Mouse (Mus musculus) limb, embryonic 12.5 days (tissue): ENCODE data around the gene Glis1. TPM values are rescaled to one million over a fixed set of nuclear protein-coding genes. Genes with fewer than 3 reads are reported as not detected.

ENCODE experiments used
- ATAC-seq: fragments of 200-750 bp; cut with Nextera tagmentation; 2 replicates; pipeline ENCODE4 v1.8.0; 2017; ENCODE audit warnings: low read depth, moderate TSS enrichment; ENCODE audit not compliant: insufficient number of reproducible peaks, insufficient read depth, low FRiP score, low TSS enrichment
- H3K27ac ChIP-seq: fragments of 300-500 bp; sonication (generic); 2 replicates; pipeline ENCODE4 v1.5.1; 2016; ENCODE audit warnings: mild to moderate bottlenecking, moderate library complexity
- H3K27me3 ChIP-seq: fragments of 300-500 bp; sonication (generic); 2 replicates; pipeline ENCODE4 v1.6.1; 2016; ENCODE audit warnings: mild to moderate bottlenecking, moderate library complexity
- H3K36me3 ChIP-seq: fragments of 300-500 bp; sonication (generic); 2 replicates; pipeline ENCODE4 v1.6.1; 2016; ENCODE audit warnings: mild to moderate bottlenecking, moderate library complexity
- H3K4me1 ChIP-seq: fragments of 300-500 bp; sonication (generic); replicated peaks from 2 replicates; pipeline ENCODE4 v1.6.1; 2016
- H3K4me2 ChIP-seq: fragments of 300-500 bp; sonication (generic); 2 replicates; pipeline ENCODE4 v1.6.1; 2016; ENCODE audit warnings: mild to moderate bottlenecking, moderate library complexity
- H3K4me3 ChIP-seq: fragments of 300-500 bp; sonication (generic); replicated peaks from 2 replicates; pipeline ENCODE4 v1.5.1; 2016; ENCODE audit warnings: mild to moderate bottlenecking
- H3K9ac ChIP-seq: fragments of 300-500 bp; sonication (generic); replicated peaks from 2 replicates; pipeline ENCODE4 v1.6.1; 2016; ENCODE audit warnings: mild to moderate bottlenecking, moderate library complexity
- H3K9me3 ChIP-seq: fragments of 300-500 bp; sonication (generic); 2 replicates; pipeline ENCODE4 v1.6.1; 2016; ENCODE audit warnings: mild to moderate bottlenecking, moderate library complexity
- WGBS: fragments of 180-500 bp; shearing (Covaris S2); methylation state at CpG from one replicate; pipeline ENCODE4 v1.1.7; 2016; 5-methylcytosine and 5-hydroxymethylcytosine counted together
- polyA plus RNA-seq: library from polyadenylated mRNA; unstranded; fragments of >200 nt; fragmentation: Nextera tagmentation; extraction: Ambion mirVana; gene quantifications from 2 replicates; pipeline ENCODE4 v1.2.1, GENCODE M21; 2016

Gene Glis1
- polyA plus RNA-seq, 1 experiment from 2014 or later = 12.0 TPM

- WGBS = 76% methylated on average over 7 of the region's 7 CpGs
- peaks cover 54% of the 10 kb centered on the region for H3K4me1 ChIP-seq
- no peak for ATAC-seq
- no peak overlapping the region for H3K4me2 ChIP-seq
- no peaks in the 10 kb centered on the region for H3K36me3 ChIP-seq
- no peak overlapping the region for H3K4me3 ChIP-seq
- no peak overlapping the region for H3K9ac ChIP-seq
- no peaks in the 10 kb centered on the region for H3K9me3 ChIP-seq
- H3K27ac ChIP-seq = no peak overlapping the region
- H3K27me3 ChIP-seq = peaks cover 10% of the 10 kb centered on the region; the same call in 1 of the 2 replicates
Observed at GRCm38 (mm10) chr4:107602284-107602683, 167.9 kb downstream of the Glis1 start.

- Histone ChIP-seq H3K36me3 (no peaks in the 10 kb centered on the region), H3K9ac (no peak overlapping the region), H3K9me3 (no peaks in the 10 kb centered on the region), H3K4me2 (no peak overlapping the region), H3K27me3 (peaks cover 16% of the 10 kb centered on the region; the same call in 1 of the 2 replicates), H3K27ac (no peak overlapping the region), H3K4me1 (peaks cover 49% of the 10 kb centered on the region), H3K4me3 (no peak overlapping the region)
- WGBS = 84% methylated on average over 14 of the region's 14 CpGs
- no peak for ATAC-seq
Observed at GRCm38 (mm10) chr4:107602787-107603186, 168.4 kb downstream of the Glis1 start.

GRCm38 (mm10) chr4:107603208-107603607, 168.8 kb downstream of the Glis1 start:
- Histone ChIP-seq H3K9me3 (no peaks in the 10 kb centered on the region), H3K9ac (no peak overlapping the region), H3K4me1 (peaks cover 45% of the 10 kb centered on the region), H3K4me3 (no peak overlapping the region), H3K27me3 (peaks cover 16% of the 10 kb centered on the region; the same call in 1 of the 2 replicates), H3K4me2 (no peak overlapping the region), H3K27ac (no peak overlapping the region), H3K36me3 (no peaks in the 10 kb centered on the region)
- 75% methylated on average over 7 of the region's 7 CpGs for WGBS
- ATAC-seq = no peak

- H3K4me1 ChIP-seq = peaks cover 63% of the 10 kb centered on the region
- no peak overlapping the region for H3K9ac ChIP-seq
- no peak overlapping the region for H3K4me3 ChIP-seq
- H3K27ac ChIP-seq = peak overlapping the region; percentile 41; the same call in 1 of the 2 replicates
- WGBS = 55% methylated on average over 17 of the region's 17 CpGs
- no peaks in the 10 kb centered on the region for H3K36me3 ChIP-seq
- H3K27me3 ChIP-seq = peaks cover 16% of the 10 kb centered on the region; the same call in 1 of the 2 replicates
- no peak for ATAC-seq
- H3K4me2 ChIP-seq = no peak overlapping the region
- no peaks in the 10 kb centered on the region for H3K9me3 ChIP-seq
Observed at GRCm38 (mm10) chr4:107605964-107606602, 171.7 kb downstream of the Glis1 start.

GRCm38 (mm10) chr4:107609775-107610174, 175.4 kb downstream of the Glis1 start:
- H3K9me3 ChIP-seq = no peaks in the 10 kb centered on the region
- H3K27me3 ChIP-seq = peaks cover 10% of the 10 kb centered on the region; the same call in 1 of the 2 replicates
- 16% methylated on average over 8 of the region's 8 CpGs for WGBS
- H3K27ac ChIP-seq = peak overlapping the region; percentile 70
- H3K4me3 ChIP-seq = no peak overlapping the region
- H3K36me3 ChIP-seq = no peaks in the 10 kb centered on the region
- no peak overlapping the region for H3K9ac ChIP-seq
- peaks cover 57% of the 10 kb centered on the region for H3K4me1 ChIP-seq
- ATAC-seq = peak; percentile 77
- H3K4me2 ChIP-seq = no peak overlapping the region

DNA sequence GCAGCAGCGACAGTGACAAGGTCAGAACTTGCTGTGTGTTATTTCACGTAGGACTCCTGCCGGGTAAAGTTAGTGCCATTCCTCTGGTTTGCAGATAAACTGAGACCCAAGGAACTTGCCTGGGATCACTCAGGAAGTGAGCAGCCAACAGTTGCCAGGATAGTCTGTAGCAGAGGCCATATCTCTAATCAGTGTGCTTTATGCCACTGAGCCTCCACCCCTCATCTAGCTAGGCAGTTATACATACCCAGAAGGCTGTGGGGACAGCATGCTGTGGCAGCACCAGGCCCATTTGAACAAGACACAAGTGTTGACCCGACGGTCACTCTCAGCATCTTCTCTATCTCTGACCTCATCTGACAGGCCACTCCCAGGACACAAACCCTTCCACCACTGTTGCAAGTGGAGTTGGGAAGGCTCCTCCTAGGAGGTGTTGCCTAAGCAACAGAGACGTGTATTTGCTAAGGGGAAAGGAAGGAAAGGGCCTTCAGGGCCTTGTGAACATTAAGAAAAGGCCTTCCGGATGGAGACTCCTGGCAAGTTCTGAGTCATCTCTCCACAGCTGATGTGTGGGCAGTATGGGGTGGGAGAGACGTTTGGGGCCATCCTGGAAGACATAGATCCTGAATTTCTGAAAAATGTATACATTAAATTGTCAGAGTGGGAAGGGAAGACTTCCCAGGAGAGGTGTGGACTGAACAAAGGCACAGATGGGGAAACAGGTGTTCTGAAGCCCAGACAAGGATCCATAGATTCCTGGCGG, 177.7 kb downstream of the Glis1 start:
- WGBS = 70% methylated on average over 9 of the region's 9 CpGs
- no peaks in the 10 kb centered on the region for H3K9me3 ChIP-seq

DNA sequence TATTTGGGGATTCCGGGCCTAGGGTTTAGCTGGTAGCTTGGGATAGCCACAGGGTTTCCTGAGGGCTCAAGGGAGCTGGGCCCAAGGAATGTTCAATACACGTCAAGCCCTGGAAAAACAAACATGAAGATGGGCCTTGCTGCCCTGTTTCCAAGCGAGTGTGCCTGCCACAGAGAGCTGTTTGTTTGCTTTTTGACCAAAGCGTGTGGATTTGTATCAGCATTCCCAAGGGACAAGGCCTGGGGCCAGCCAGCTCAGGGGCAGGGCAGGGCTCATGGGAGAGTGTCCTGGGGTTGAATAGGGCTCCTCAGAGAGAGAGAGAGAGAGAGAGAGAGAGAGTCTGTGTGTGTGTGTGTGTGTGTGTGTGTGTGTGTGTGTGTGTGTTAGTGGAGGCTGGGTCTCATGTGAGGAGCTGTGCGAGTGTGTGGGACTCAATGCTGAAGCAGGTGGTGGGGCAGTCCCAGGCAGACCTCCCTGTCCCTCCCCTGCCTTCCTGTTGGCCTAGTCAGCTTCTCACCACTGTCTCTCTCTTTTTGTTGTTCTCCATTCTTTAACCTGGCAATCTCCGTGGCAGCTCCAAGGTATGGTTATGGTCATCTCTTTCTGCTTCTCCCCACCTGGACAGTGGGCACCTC, 183.3 kb downstream of the Glis1 start:
- no peak overlapping the region; the same call in 1 of the 2 replicates for H3K4me2 ChIP-seq
- no peaks in the 10 kb centered on the region for H3K36me3 ChIP-seq
- no peak overlapping the region for H3K9ac ChIP-seq
- no peak overlapping the region for H3K27ac ChIP-seq
- WGBS = 65% methylated on average over 5 of the region's 6 CpGs
- ATAC-seq = no peak
- no peaks in the 10 kb centered on the region for H3K9me3 ChIP-seq
- H3K27me3 ChIP-seq = peaks cover 12% of the 10 kb centered on the region
- no peak overlapping the region for H3K4me3 ChIP-seq
- peaks cover 10% of the 10 kb centered on the region; the same call in 1 of the 2 replicates for H3K4me1 ChIP-seq

More for the DNA sequence above, 177.7 kb downstream of the Glis1 start:
- H3K9ac ChIP-seq = no peak overlapping the region
- no peak for ATAC-seq
- H3K4me1 ChIP-seq = peaks cover 43% of the 10 kb centered on the region
- no peaks in the 10 kb centered on the region for H3K36me3 ChIP-seq
- no peak overlapping the region for H3K4me2 ChIP-seq
- no peak overlapping the region for H3K4me3 ChIP-seq
- H3K27ac ChIP-seq = peak overlapping the region; percentile 4; the same call in 1 of the 2 replicates
- H3K27me3 ChIP-seq = peaks cover 14% of the 10 kb centered on the region

- H3K27ac ChIP-seq = no peak overlapping the region
- H3K4me3 ChIP-seq = no peak overlapping the region
- no peak overlapping the region for H3K4me2 ChIP-seq
- WGBS = 96% methylated on average over 7 of the region's 7 CpGs
- H3K9ac ChIP-seq = no peak overlapping the region
- no peaks in the 10 kb centered on the region for H3K36me3 ChIP-seq
- no peaks in the 10 kb centered on the region for H3K9me3 ChIP-seq
- peaks cover 18% of the 10 kb centered on the region for H3K4me1 ChIP-seq
- H3K27me3 ChIP-seq = peaks cover 19% of the 10 kb centered on the region
- ATAC-seq = no peak
Observed at GRCm38 (mm10) chr4:107619487-107619886, 185.1 kb downstream of the Glis1 start.

DNA sequence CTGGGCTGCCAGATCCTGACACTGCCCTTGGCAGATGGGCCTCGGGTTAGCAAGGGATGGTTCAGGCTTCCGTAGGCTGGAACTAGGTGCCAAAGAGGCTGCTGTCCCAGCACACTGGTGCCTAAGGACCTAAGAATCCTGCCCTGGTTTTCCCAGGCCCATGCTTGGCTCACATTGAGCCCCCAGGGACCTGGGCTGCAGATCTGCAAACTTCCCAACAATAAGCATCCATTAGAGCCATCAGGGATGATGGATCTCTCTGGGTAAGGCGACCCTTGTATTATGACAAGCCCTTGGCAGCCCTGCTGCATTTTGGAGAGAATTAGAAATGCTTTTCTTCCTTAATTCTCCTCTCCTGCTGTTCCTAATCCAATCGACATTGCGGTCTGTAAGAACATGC, 187.0 kb downstream of the Glis1 start:
- Histone ChIP-seq H3K36me3 (no peaks in the 10 kb centered on the region), H3K27ac (no peak overlapping the region), H3K9me3 (no peaks in the 10 kb centered on the region), H3K4me2 (no peak overlapping the region), H3K4me1 (peaks cover 31% of the 10 kb centered on the region), H3K4me3 (no peak overlapping the region), H3K27me3 (peaks cover 32% of the 10 kb centered on the region), H3K9ac (no peak overlapping the region)
- ATAC-seq = no peak
- WGBS = 73% methylated on average over 5 of the region's 5 CpGs

DNA sequence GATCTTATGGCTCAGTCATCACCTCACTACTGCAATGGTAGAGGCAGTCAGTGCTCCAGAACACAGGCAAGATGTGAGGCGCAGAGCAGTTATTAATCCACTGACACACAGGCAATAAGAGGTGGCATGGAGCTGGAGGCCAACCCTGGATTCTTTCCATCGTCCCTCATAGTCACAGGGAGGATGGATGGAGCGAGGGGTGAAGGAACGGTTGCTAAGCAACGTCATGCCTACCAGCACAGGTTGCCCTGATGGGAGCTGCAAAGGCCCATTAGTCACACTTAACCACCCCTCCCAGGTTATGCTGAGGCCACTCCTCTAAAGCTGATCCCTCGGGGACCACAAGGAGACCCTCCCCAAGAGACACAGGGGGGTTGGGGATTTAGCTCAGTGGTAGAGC, 187.9 kb downstream of the Glis1 start:
- Histone ChIP-seq H3K27ac (no peak overlapping the region), H3K27me3 (peaks cover 36% of the 10 kb centered on the region), H3K9ac (no peak overlapping the region), H3K4me1 (peaks cover 29% of the 10 kb centered on the region), H3K4me3 (no peak overlapping the region), H3K4me2 (no peak overlapping the region), H3K9me3 (no peaks in the 10 kb centered on the region), H3K36me3 (no peaks in the 10 kb centered on the region)
- WGBS = 76% methylated on average over 6 of the region's 6 CpGs
- no peak for ATAC-seq

GRCm38 (mm10) chr4:107623916-107624315, 189.5 kb downstream of the Glis1 start:
- Histone ChIP-seq H3K27me3 (peaks cover 43% of the 10 kb centered on the region), H3K36me3 (no peaks in the 10 kb centered on the region), H3K9ac (no peak overlapping the region), H3K4me1 (peaks cover 32% of the 10 kb centered on the region), H3K4me3 (no peak overlapping the region), H3K4me2 (no peak overlapping the region), H3K9me3 (no peaks in the 10 kb centered on the region), H3K27ac (no peak overlapping the region)
- WGBS = 69% methylated on average over 6 of the region's 6 CpGs
- ATAC-seq = no peak
